Mouse (Mus musculus): ENCODE measurements around the gene Hes7.

Gene Hes7

GRCm38 (mm10) chr11:69147546-69147945, 27.3 kb downstream of the Hes7 start:
- DNase-seq (ENCODE audit: low spot score in 2 of 2): no peak

DNA sequence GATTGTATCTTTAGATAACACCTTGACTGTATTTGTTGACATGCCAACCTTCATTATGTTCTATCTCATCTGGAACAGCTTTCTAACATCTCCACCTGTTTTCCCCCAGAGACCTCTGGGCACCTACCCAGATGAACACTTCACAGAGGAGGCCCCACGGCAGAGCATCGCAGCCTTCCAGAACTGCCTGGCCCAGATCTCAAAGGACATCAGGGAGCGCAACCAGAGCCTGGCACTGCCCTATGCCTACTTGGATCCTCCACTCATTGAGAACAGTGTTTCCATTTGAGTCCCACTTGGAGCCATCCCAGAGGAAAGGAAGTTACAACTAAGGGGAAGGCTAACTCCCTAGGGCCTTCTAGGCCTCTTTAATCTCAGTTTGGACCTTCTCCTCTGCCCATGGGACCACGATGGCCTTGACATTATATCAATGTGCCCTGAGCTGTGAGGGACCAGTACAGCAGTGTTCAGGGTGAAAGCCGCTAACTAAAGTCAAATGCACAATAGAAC, 28.3 kb downstream of the Hes7 start:
- no peak for DNase-seq (ENCODE audit: low spot score in 2 of 2)

- DNase-seq (ENCODE audit: low spot score in 2 of 2): no peak
These were observed 29.5 kb downstream of the Hes7 start for GRCm38 (mm10) chr11:69149728-69150127.

- DNase-seq (ENCODE audit: low spot score in 2 of 2): peak; percentile 59 to 79
These were observed 30.2 kb downstream of the Hes7 start for GRCm38 (mm10) chr11:69150444-69150843.

- no peak for DNase-seq (ENCODE audit: low spot score in 2 of 2)
These were observed 30.8 kb downstream of the Hes7 start for GRCm38 (mm10) chr11:69151004-69151403.

- no peak for DNase-seq (ENCODE audit: low spot score in 2 of 2)
These were observed 33.6 kb downstream of the Hes7 start for GRCm38 (mm10) chr11:69153831-69154230.

DNA sequence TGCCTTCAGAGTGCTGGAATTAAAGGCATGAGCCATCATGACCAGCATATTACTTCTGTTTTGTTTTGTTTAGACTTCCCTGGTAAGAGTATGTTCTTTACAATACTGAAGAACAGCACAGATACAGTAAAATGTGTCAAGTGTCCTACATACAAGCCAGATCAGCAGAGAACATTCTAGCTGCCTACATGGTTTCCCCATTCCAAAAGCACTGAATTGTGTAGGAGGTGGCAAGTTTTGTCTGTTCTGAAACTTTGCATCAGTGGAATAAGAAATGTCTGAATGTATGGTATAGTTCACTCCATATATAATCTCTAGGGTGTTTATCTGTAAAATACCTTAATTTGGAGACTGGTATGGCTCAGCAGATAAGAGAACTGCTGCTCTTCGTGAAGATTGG, 35.1 kb downstream of the Hes7 start:
- DNase-seq (ENCODE audit: low spot score in 2 of 2): no peak

DNA sequence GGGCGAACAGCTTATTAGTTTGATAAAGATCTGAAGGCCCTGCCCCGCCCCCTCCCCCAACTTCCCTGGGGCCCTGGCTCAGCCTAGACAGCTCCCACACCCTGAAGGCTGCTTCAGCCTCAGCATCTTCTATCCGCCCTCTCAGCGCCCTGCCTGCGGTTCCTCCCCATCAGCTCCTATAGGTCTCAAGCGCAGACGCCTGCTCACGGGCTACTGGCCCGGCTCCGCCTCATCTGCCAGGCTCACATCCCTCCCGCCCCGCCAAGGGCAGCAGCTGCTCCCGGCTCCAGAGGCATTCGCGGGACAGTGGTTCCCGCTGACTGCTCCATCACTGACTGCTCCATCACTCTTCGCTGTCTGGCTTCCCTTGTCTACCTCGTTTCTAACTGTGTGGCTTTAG, 36.6 kb downstream of the Hes7 start, which contains the start of gene Alox12b:
Alox12b (plus strand) TSS at position 190 of the 400 bp plus-strand sequence.
- no peak for DNase-seq (ENCODE audit: low spot score in 2 of 2)

DNA sequence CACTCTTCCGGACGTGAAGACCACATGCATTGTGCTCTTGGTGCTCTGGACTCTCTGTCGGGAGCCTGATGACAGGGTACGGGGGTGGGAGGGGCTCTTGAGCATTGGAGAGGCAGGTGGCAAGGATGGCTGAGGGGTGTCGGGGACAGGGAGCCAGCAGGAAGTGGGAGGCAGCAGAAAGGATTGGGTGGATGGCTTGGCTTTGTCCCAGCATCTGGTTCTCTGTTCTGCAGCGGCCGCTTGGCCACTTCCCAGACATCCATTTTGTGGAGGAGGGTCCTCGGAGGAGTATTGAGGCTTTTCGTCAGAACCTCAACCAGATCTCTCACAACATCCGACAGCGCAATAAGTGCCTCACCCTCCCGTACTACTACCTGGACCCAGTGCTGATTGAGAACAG, 49.1 kb downstream of the Hes7 start:
- DNase-seq (ENCODE audit: low spot score in 2 of 2): no peak

DNA sequence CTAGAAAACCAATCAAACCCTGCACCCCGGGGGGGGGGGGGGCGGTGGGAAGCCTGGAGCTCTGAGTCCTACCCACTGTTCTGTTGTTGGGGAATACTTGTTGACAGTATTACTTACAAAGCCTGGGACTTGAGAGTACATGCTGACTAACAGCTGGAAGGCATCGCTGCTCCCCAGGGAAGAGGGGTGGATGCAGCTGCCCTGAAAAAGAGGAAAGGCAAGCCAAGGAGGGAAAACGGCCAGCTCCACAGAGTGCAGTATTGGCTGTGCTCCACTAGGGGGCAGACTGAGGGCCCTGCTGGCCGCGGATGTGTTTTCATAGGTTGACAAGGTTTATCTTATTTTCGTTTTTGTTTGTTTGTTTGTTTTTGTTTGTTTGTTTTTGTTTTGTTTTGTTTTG, 51.4 kb downstream of the Hes7 start:
- peak; percentile 32 to 76 for DNase-seq (ENCODE audit: low spot score in 2 of 2)

DNA sequence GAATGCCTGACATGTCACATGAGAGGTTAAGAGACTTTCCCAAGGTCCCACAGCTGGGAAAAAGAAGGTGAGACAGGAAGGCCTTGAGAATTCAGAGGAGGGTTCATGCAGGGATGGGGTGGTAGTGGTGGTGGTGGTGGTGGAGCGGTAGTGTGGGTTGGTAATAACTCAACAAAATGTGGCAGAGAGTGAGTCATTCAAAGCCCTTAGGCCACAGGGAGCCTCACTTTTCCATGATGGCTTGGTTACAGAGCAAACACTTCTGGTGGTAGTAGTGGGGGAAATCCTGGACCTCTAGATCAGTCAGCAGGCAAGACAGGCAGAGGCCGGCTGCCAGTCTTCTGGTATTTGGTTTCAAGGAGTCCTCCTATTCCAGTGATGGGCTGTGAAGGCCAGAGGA, 52.4 kb downstream of the Hes7 start:
- no peak for DNase-seq (ENCODE audit: low spot score in 2 of 2)

Data from spleen, postnatal 4 days (tissue).